Mouse (Mus musculus) limb, embryonic 11.5 days (tissue): ENCODE measurements at regions not wholly inside any gene's neighbourhood (a gene's known extent, or its start where the extent isn't known, plus 50 kb on each side); places are given as distances from the start of the nearest gene placed in this dataset.

Experiments used
- ATAC-seq: fragments of 200-750 bp; cut with Nextera tagmentation; 2 replicates; pipeline ENCODE4 v1.8.0; 2017; ENCODE audit warnings: low read depth; ENCODE audit not compliant: insufficient number of reproducible peaks, low FRiP score, low TSS enrichment
- DNase-seq: peaks from one replicate; pipeline ENCODE4 v3.0.0-alpha.2; 2015; ENCODE audit warnings: low spot score
- H3K27ac ChIP-seq: fragments of 300-500 bp; sonication (generic); replicated peaks from 2 replicates; pipeline ENCODE4 v1.5.1; 2014; ENCODE audit warnings: low read depth, mild to moderate bottlenecking, low read length
- H3K27me3 ChIP-seq: fragments of 300-500 bp; sonication (generic); 2 replicates; pipeline ENCODE4 v1.6.1; 2014; ENCODE audit warnings: mild to moderate bottlenecking, low read length, mixed read lengths; ENCODE audit not compliant: control insufficient read depth, insufficient read depth
- H3K36me3 ChIP-seq: fragments of 300-500 bp; sonication (generic); 2 replicates; pipeline ENCODE4 v1.6.1; 2014; ENCODE audit warnings: mild to moderate bottlenecking, low read length, moderate library complexity, mixed read lengths; ENCODE audit not compliant: control insufficient read depth, insufficient read depth
- H3K4me1 ChIP-seq: fragments of 300-500 bp; sonication (generic); 2 replicates; pipeline ENCODE4 v1.6.1; 2014; ENCODE audit warnings: low read length, mixed read lengths; ENCODE audit not compliant: control insufficient read depth, insufficient read depth
- H3K4me2 ChIP-seq: fragments of 300-500 bp; sonication (generic); 2 replicates; pipeline ENCODE4 v1.6.1; 2014; ENCODE audit warnings: low read depth, mild to moderate bottlenecking, moderate library complexity; ENCODE audit not compliant: severe bottlenecking
- H3K4me3 ChIP-seq: fragments of 300-500 bp; sonication (generic); 2 replicates; pipeline ENCODE4 v1.5.1; 2014; ENCODE audit warnings: low read depth, low read length
- H3K9ac ChIP-seq: fragments of 300-500 bp; sonication (generic); 2 replicates; pipeline ENCODE4 v1.6.1; 2014; ENCODE audit warnings: mild to moderate bottlenecking, low read length
- H3K9me3 ChIP-seq: fragments of 300-500 bp; sonication (generic); 2 replicates; pipeline ENCODE4 v1.6.1; 2016; ENCODE audit warnings: low read length; ENCODE audit not compliant: control insufficient read depth
- WGBS: fragments of 180-500 bp; shearing (Covaris S2); extraction: QIAGEN DNeasy Blood & Tissue Kit; methylation state at CpG from one replicate; pipeline ENCODE4 v1.1.7; 2014; 5-methylcytosine and 5-hydroxymethylcytosine counted together

- Histone ChIP-seq H3K4me3 (no peak overlapping the region), H3K9me3 (no peaks in the 10 kb centered on the region), H3K36me3 (no peaks in the 10 kb centered on the region), H3K27ac (no peak overlapping the region), H3K9ac (no peak overlapping the region), H3K4me1 (no peaks in the 10 kb centered on the region; the same call in 1 of the 2 replicates), H3K4me2 (no peak overlapping the region), H3K27me3 (no peaks in the 10 kb centered on the region)
- WGBS: 30% methylated on average over 12 of the region's 12 CpGs
- ATAC-seq: no peak
- DNase-seq: no peak
Measured at GRCm38 (mm10) chr1:57607626-57608422, 166.1 kb upstream of the Spats2l start.

DNA sequence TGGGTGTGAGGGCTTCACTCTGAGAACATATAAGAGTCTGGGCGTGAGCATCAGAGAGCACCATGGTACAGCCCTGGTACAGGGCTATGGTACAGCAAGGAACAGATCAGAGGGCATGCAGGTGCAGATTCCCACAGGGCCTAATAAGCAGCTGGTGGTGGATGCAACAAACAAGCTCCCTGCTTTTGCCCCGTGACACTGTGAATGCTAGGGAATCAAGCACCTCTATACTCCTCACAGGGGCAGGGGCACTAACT lies 165.6 kb upstream of the Spats2l start:
- Histone ChIP-seq H3K4me3 (no peak overlapping the region), H3K27me3 (no peaks in the 10 kb centered on the region), H3K9me3 (no peaks in the 10 kb centered on the region), H3K4me2 (no peak overlapping the region), H3K4me1 (no peaks in the 10 kb centered on the region; the same call in 1 of the 2 replicates), H3K27ac (no peak overlapping the region), H3K9ac (no peak overlapping the region), H3K36me3 (no peaks in the 10 kb centered on the region)
- ATAC-seq: no peak
- DNase-seq: no peak
- WGBS: 12% methylated on average over 2 of the region's 2 CpGs

- no peak overlapping the region for H3K27ac ChIP-seq
- no peaks in the 10 kb centered on the region; the same call in 1 of the 2 replicates for H3K4me1 ChIP-seq
- H3K36me3 ChIP-seq: no peaks in the 10 kb centered on the region
- no peak overlapping the region for H3K4me3 ChIP-seq
- WGBS: 52% methylated on average over 6 of the region's 6 CpGs
- no peak overlapping the region for H3K9ac ChIP-seq
- DNase-seq (no peak), ATAC-seq (no peak)
- H3K4me2 ChIP-seq: no peak overlapping the region
- no peaks in the 10 kb centered on the region for H3K27me3 ChIP-seq
- H3K9me3 ChIP-seq: no peaks in the 10 kb centered on the region
Measured at GRCm38 (mm10) chr1:57609307-57609706, 164.7 kb upstream of the Spats2l start.

DNA sequence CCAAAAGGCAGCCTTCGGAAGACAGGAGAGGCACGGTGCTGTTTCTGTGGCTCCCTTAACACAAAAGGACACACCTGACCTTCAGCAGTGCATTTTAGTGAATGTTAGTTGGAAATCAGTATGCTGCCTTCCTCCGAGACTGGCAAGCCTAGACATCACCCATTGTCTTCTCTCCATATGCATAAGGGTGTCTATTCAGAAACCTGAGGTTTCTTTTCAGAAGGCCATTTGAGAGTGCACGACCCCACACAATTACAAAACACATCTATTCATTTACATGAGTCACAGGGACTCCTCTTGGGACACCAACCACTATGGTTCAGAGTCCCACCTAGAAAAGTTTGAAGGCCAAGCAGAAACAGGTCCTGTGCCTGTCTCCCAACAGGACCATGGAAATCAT lies 161.8 kb upstream of the Spats2l start:
- Histone ChIP-seq H3K27me3 (no peaks in the 10 kb centered on the region), H3K9ac (no peak overlapping the region), H3K4me3 (no peak overlapping the region), H3K27ac (no peak overlapping the region), H3K4me2 (no peak overlapping the region), H3K36me3 (no peaks in the 10 kb centered on the region), H3K4me1 (no peaks in the 10 kb centered on the region; the same call in 1 of the 2 replicates), H3K9me3 (no peaks in the 10 kb centered on the region)
- ATAC-seq (no peak), DNase-seq (no peak)
- WGBS: 83% methylated on average over 4 of the region's 4 CpGs

- H3K4me2 ChIP-seq: peak overlapping the region; percentile 22; the same call in 1 of the 2 replicates
- H3K27ac ChIP-seq: no peak overlapping the region
- no peak for DNase-seq
- H3K36me3 ChIP-seq: no peaks in the 10 kb centered on the region
- H3K9ac ChIP-seq: no peak overlapping the region
- no peaks in the 10 kb centered on the region; the same call in 1 of the 2 replicates for H3K4me1 ChIP-seq
- 22% methylated on average over 17 of the region's 17 CpGs for WGBS
- H3K4me3 ChIP-seq: no peak overlapping the region
- ATAC-seq: no peak
- no peaks in the 10 kb centered on the region for H3K9me3 ChIP-seq
- no peaks in the 10 kb centered on the region for H3K27me3 ChIP-seq
Measured at GRCm38 (mm10) chr1:57612931-57613804, 160.8 kb upstream of the Spats2l start.

GRCm38 (mm10) chr1:57615155-57615554 lies 158.8 kb upstream of the Spats2l start:
- DNase-seq (no peak), ATAC-seq (no peak)
- Histone ChIP-seq H3K27ac (no peak overlapping the region), H3K9ac (no peak overlapping the region), H3K36me3 (no peaks in the 10 kb centered on the region), H3K4me3 (no peak overlapping the region), H3K4me2 (no peak overlapping the region), H3K27me3 (no peaks in the 10 kb centered on the region), H3K4me1 (no peaks in the 10 kb centered on the region), H3K9me3 (no peaks in the 10 kb centered on the region)

DNA sequence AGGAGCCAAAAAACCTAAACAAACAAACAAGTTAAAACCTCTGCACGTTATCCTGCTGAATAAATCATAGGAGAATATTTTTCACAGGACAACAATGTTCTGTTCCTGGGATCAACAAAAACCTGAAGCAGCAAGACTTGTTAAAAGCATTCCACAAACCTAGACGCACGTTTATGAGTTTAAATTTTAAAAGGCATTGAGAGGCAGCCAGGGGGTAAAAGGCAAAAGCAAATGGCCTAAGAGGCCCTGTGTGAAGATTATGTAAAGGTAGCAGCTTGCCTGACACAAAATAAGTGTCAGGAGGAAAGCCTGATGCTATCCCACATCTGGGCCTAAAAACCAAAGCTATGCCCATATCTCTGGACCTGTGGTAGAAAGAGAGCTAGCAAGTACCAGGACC lies 156.6 kb upstream of the Spats2l start:
- Histone ChIP-seq H3K36me3 (no peaks in the 10 kb centered on the region), H3K9me3 (no peaks in the 10 kb centered on the region), H3K27me3 (no peaks in the 10 kb centered on the region), H3K9ac (no peak overlapping the region), H3K27ac (no peak overlapping the region), H3K4me3 (no peak overlapping the region), H3K4me1 (no peaks in the 10 kb centered on the region), H3K4me2 (no peak overlapping the region)
- ATAC-seq (no peak), DNase-seq (no peak)
- WGBS: 81% methylated on average over 3 of the region's 3 CpGs

GRCm38 (mm10) chr1:57622561-57622960 lies 151.4 kb upstream of the Spats2l start:
- H3K4me1 ChIP-seq: no peaks in the 10 kb centered on the region
- H3K27me3 ChIP-seq: no peaks in the 10 kb centered on the region
- H3K36me3 ChIP-seq: no peaks in the 10 kb centered on the region
- no peaks in the 10 kb centered on the region for H3K9me3 ChIP-seq
- H3K27ac ChIP-seq: no peak overlapping the region
- no peak overlapping the region for H3K4me2 ChIP-seq
- ATAC-seq: no peak
- no peak overlapping the region for H3K9ac ChIP-seq
- H3K4me3 ChIP-seq: no peak overlapping the region
- 64% methylated on average over 9 of the region's 9 CpGs for WGBS
- DNase-seq: no peak
